Mouse (Mus musculus): ENCODE measurements at regions not wholly inside any gene's neighbourhood (a gene's known extent, or its start where the extent isn't known, plus 50 kb on each side); places are given as distances from the start of the nearest gene placed in this dataset.

DNA sequence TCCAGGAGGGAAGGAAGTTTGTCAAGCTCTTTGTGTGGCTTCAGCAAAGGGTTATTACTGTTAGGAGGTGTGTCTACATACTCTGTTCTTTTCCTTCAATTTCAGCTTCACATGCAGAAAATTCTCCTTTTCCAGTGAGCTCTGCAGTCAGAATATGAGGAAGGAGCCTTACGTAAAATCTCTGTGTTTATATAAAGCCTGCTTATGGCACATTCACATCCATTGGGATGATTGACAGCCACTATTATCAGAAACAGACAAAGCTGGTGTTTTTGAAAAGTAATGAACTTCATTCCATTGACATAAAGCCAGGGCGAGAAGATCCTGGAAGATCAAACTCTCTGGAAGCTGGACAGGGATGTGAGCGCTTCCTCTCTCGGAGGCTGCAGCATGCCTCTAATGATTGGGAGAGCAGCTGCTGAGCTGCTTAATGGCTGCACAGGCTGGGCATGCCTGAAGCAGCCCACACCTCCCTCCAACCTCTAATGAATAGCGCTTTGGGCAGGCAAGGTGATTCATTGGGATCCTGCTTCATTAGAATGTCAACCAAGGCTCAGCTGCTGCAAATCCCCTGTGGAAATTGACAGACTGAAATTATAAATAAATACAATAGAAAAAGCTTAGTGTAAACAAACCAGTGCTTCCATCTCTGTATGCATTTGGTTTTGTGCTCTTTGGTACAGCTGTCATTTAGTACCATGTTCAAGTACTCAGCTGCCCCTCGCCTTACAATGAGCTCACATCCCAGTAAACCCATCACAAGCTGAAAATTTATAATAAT lies 456.9 kb downstream of the Tm4sf1 start:
- no peak overlapping the region for H3K4me3 ChIP-seq
- 53% methylated on average over 6 of the region's 6 CpGs for WGBS
- no peaks in the 10 kb centered on the region for H3K27me3 ChIP-seq (replicated peaks; ENCODE audit: low read depth, poor library complexity, severe bottlenecking)
- H3K27ac ChIP-seq (replicated peaks) = no peak overlapping the region
- 0 out of 2 replicates have a peak, but pooled peaks cover 4% of the 10 kb centered on the region for H3K4me1 ChIP-seq
- no peak for DNase-seq (ENCODE audit: low spot score)
- H3K36me3 ChIP-seq (replicated peaks) = no peaks in the 10 kb centered on the region
- H3K9me3 ChIP-seq = no peaks in the 10 kb centered on the region

- Histone ChIP-seq H3K27ac (replicated peaks) (no peak overlapping the region), H3K9me3 (no peaks in the 10 kb centered on the region), H3K4me3 (no peak overlapping the region), H3K36me3 (replicated peaks) (no peaks in the 10 kb centered on the region), H3K27me3 (replicated peaks; ENCODE audit: low read depth, poor library complexity, severe bottlenecking) (no peaks in the 10 kb centered on the region), H3K4me1 (no peaks in the 10 kb centered on the region)
- WGBS = 90% methylated on average over 3 of the region's 3 CpGs
- DNase-seq (ENCODE audit: low spot score) = no peak
Observed at GRCm38 (mm10) chr3:56837176-56837575, 464.6 kb downstream of the Tm4sf1 start.

DNA sequence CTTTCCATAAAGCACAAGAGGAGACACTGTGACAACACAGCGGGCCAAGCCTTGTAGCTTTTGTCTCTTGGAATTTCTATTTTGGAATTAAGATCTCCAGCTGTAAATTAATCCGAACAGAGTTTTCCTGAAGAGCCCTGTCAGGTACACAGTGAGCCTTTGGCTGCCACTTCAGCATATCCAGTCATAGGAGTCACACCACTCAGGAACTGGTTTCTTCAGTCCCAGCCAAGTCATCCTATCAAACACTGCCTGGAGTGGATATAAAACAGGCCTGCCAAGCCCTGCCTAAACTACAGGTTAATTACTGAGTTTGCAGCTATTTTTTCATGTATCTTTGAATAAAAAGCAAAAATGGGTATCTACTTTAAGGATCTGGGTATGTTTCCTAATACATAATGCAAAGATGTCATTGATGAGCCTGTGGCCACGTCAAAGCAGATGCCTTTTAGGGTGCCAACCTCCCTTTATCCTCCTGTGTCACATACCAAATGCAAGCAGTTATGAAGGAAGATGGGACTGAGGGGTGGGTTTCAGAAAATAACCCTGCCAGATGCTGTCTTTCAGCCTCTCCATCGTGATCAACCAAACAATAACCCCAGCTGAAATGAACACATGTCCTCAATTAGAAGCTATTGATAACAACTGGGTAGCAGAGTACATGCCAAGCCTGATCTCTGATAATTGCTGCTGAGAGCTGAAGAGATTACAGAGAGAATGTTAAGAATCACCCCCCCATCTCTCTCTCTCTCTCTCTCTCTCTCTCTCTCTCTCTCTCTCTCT lies 471.3 kb downstream of the Tm4sf1 start:
- no peak for DNase-seq (ENCODE audit: low spot score)
- no peaks in the 10 kb centered on the region for H3K36me3 ChIP-seq (replicated peaks)
- WGBS = 64% methylated on average over 4 of the region's 4 CpGs
- H3K27ac ChIP-seq (replicated peaks) = no peak overlapping the region
- no peaks in the 10 kb centered on the region for H3K27me3 ChIP-seq (replicated peaks; ENCODE audit: low read depth, poor library complexity, severe bottlenecking)
- no peaks in the 10 kb centered on the region for H3K9me3 ChIP-seq
- no peaks in the 10 kb centered on the region for H3K4me1 ChIP-seq
- H3K4me3 ChIP-seq = no peak overlapping the region

DNA sequence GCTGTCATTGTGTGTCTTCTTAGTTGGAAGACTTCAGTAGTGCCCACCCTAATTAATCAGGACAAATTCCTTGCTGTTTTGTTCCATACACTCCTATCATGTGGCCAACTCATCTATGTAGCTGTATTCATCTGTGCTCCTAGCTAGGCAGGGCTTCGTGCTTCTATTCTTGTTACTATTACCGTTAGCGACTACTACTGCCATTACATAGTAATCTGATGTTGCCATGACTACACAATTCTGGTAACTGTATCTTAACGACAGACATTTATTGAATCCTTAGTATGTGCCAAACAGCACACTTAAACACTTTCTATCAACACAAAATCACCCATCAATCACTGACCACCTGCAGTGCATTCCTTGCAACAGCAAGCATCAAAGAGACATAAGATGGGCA lies 477.6 kb downstream of the Tm4sf1 start:
- 90% methylated on average over 4 of the region's 4 CpGs for WGBS

GRCm38 (mm10) chr3:56810548-56811071 lies 491.2 kb downstream of the Tm4sf1 start:
- whole genome bisulfite sequencing = 93% methylated on average over 1 of the region's 1 CpGs
- no peaks in the 10 kb centered on the region for H3K27me3 ChIP-seq (replicated peaks; ENCODE audit: low read depth, poor library complexity, severe bottlenecking)

More for the DNA sequence above, 477.6 kb downstream of the Tm4sf1 start:
- Histone ChIP-seq H3K4me3 (no peak overlapping the region), H3K27ac (replicated peaks) (no peak overlapping the region), H3K36me3 (replicated peaks) (no peaks in the 10 kb centered on the region), H3K9me3 (no peaks in the 10 kb centered on the region), H3K4me1 (no peaks in the 10 kb centered on the region), H3K27me3 (replicated peaks; ENCODE audit: low read depth, poor library complexity, severe bottlenecking) (no peaks in the 10 kb centered on the region)
- DNase-seq (ENCODE audit: low spot score) = no peak

GRCm38 (mm10) chr3:56793054-56793453 lies 508.7 kb downstream of the Tm4sf1 start:
- H3K4me3 ChIP-seq = no peak overlapping the region
- DNase-seq (ENCODE audit: low spot score) = no peak
- H3K27ac ChIP-seq (replicated peaks) = no peak overlapping the region
- 67% methylated on average over 1 of the region's 1 CpGs for WGBS
- H3K36me3 ChIP-seq (replicated peaks) = no peaks in the 10 kb centered on the region
- no peaks in the 10 kb centered on the region for H3K27me3 ChIP-seq (replicated peaks; ENCODE audit: low read depth, poor library complexity, severe bottlenecking)
- no peaks in the 10 kb centered on the region for H3K4me1 ChIP-seq
- H3K9me3 ChIP-seq = no peaks in the 10 kb centered on the region

More at GRCm38 (mm10) chr3:56810548-56811071, 491.2 kb downstream of the Tm4sf1 start:
- no peaks in the 10 kb centered on the region for H3K4me1 ChIP-seq
- H3K9me3 ChIP-seq = no peaks in the 10 kb centered on the region
- H3K4me3 ChIP-seq = no peak overlapping the region
- H3K27ac ChIP-seq (replicated peaks) = no peak overlapping the region
- no peak for DNase-seq (ENCODE audit: low spot score)
- no peaks in the 10 kb centered on the region for H3K36me3 ChIP-seq (replicated peaks)

GRCm38 (mm10) chr3:56789155-56789554 lies 512.6 kb downstream of the Tm4sf1 start:
- Histone ChIP-seq H3K9me3 (no peaks in the 10 kb centered on the region), H3K4me3 (no peak overlapping the region), H3K36me3 (replicated peaks) (no peaks in the 10 kb centered on the region), H3K27ac (replicated peaks) (no peak overlapping the region), H3K27me3 (replicated peaks; ENCODE audit: low read depth, poor library complexity, severe bottlenecking) (no peaks in the 10 kb centered on the region), H3K4me1 (no peaks in the 10 kb centered on the region)
- WGBS = 53% methylated on average over 3 of the region's 3 CpGs
- DNase-seq (ENCODE audit: low spot score) = peak; percentile 70

DNA sequence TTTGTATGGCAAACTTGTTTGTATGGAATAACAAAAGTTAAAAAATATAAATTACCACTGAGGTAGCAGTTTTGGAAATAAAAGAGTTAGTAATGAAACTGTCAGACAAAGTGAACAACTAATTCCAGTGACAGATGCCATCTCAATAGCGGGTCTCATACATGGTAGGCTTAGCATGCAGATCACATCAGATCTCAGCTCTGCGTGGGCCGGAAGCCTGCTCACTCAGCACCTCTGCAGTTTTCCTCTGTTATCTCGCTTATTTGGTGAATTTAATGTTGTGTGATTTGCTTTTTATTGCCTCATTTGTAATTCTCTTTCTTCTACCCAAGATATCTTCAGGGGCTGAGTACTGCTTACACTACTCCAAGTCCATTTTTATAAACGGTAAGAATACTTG lies 527.9 kb downstream of the Tm4sf1 start:
- no peaks in the 10 kb centered on the region for H3K27me3 ChIP-seq (replicated peaks; ENCODE audit: low read depth, poor library complexity, severe bottlenecking)
- no peak for DNase-seq (ENCODE audit: low spot score)
- WGBS = 93% methylated on average over 5 of the region's 5 CpGs
- H3K36me3 ChIP-seq (replicated peaks) = no peaks in the 10 kb centered on the region
- no peaks in the 10 kb centered on the region for H3K4me1 ChIP-seq
- H3K27ac ChIP-seq (replicated peaks) = no peak overlapping the region
- H3K9me3 ChIP-seq = no peaks in the 10 kb centered on the region
- H3K4me3 ChIP-seq = no peak overlapping the region

GRCm38 (mm10) chr3:56770225-56770624 lies 531.6 kb downstream of the Tm4sf1 start:
- DNase-seq (ENCODE audit: low spot score) = no peak
- Histone ChIP-seq H3K9me3 (no peaks in the 10 kb centered on the region), H3K27me3 (replicated peaks; ENCODE audit: low read depth, poor library complexity, severe bottlenecking) (no peaks in the 10 kb centered on the region), H3K4me1 (no peaks in the 10 kb centered on the region), H3K27ac (replicated peaks) (no peak overlapping the region), H3K36me3 (replicated peaks) (no peaks in the 10 kb centered on the region), H3K4me3 (no peak overlapping the region)
- WGBS = 69% methylated on average over 2 of the region's 2 CpGs

DNA sequence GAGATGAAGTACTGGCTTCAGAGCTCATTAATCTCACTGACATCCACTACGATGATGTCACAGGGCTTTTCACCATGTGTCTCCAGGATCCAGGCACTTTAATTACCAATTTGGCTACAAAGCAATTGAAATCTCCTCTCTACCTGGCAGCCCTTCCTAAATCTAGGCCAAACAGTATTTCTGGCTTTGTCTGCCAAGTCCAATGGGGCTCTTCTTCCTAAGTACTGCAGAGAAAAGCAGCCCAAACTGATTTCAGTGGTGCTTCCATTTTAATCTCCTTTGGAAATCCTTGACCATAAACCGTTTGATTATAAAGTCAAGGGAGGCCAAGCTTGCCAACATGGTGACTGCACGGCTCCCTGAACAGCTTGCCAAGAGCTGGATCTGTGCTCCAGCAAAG lies 534.7 kb downstream of the Tm4sf1 start:
- Histone ChIP-seq H3K27ac (replicated peaks) (no peak overlapping the region), H3K4me3 (no peak overlapping the region), H3K36me3 (replicated peaks) (no peaks in the 10 kb centered on the region), H3K27me3 (replicated peaks; ENCODE audit: low read depth, poor library complexity, severe bottlenecking) (no peaks in the 10 kb centered on the region), H3K4me1 (no peaks in the 10 kb centered on the region), H3K9me3 (no peaks in the 10 kb centered on the region)
- DNase-seq (ENCODE audit: low spot score) = no peak
- 91% methylated on average over 3 of the region's 3 CpGs for WGBS

- DNase-seq (ENCODE audit: low spot score) = no peak
- Histone ChIP-seq H3K27ac (replicated peaks) (no peak overlapping the region), H3K4me1 (no peaks in the 10 kb centered on the region), H3K4me3 (no peak overlapping the region), H3K9me3 (no peaks in the 10 kb centered on the region), H3K36me3 (replicated peaks) (no peaks in the 10 kb centered on the region), H3K27me3 (replicated peaks; ENCODE audit: low read depth, poor library complexity, severe bottlenecking) (no peaks in the 10 kb centered on the region)
- WGBS = 93% methylated on average over 3 of the region's 3 CpGs
Observed at GRCm38 (mm10) chr3:56764336-56764735, 537.5 kb downstream of the Tm4sf1 start.

DNA sequence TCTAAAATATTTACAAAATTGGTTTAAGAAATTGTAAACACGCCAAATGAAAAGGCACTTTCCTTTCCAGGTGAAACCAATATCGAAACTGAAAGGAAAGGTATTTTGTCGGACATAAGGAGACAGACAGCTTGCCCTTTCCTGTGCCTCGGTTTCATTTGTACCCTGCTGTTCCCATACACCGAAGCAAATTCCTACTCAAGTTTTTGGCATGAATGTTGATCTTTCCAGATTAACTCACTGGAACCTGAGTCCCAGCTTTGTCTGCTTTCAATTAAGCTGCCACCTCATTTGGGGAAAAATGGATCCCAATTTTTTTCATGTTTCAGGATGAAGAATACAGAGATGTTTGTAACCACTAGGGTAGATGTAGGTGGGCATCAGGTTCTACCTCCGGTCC lies 537.9 kb downstream of the Tm4sf1 start:
- DNase-seq (ENCODE audit: low spot score) = no peak
- H3K27me3 ChIP-seq (replicated peaks; ENCODE audit: low read depth, poor library complexity, severe bottlenecking) = no peaks in the 10 kb centered on the region
- WGBS = 84% methylated on average over 6 of the region's 6 CpGs

GRCm38 (mm10) chr3:56753654-56754053 lies 548.1 kb downstream of the Tm4sf1 start:
- peaks cover 13% of the 10 kb centered on the region for H3K4me1 ChIP-seq
- 32% methylated on average over 3 of the region's 3 CpGs for WGBS
- no peak overlapping the region for H3K4me3 ChIP-seq
- no peaks in the 10 kb centered on the region for H3K9me3 ChIP-seq
- peak; percentile 70 for DNase-seq (ENCODE audit: low spot score)
- H3K27ac ChIP-seq (replicated peaks) = no peak overlapping the region
- no peaks in the 10 kb centered on the region for H3K27me3 ChIP-seq (replicated peaks; ENCODE audit: low read depth, poor library complexity, severe bottlenecking)
- H3K36me3 ChIP-seq (replicated peaks) = no peaks in the 10 kb centered on the region

More for the DNA sequence above, 537.9 kb downstream of the Tm4sf1 start:
- Histone ChIP-seq H3K36me3 (replicated peaks) (no peaks in the 10 kb centered on the region), H3K9me3 (no peaks in the 10 kb centered on the region), H3K4me3 (no peak overlapping the region), H3K4me1 (no peaks in the 10 kb centered on the region), H3K27ac (replicated peaks) (no peak overlapping the region)
